Comparison of ENCODE assay signal across 9 mouse cellular contexts in the genomic region with DNA sequence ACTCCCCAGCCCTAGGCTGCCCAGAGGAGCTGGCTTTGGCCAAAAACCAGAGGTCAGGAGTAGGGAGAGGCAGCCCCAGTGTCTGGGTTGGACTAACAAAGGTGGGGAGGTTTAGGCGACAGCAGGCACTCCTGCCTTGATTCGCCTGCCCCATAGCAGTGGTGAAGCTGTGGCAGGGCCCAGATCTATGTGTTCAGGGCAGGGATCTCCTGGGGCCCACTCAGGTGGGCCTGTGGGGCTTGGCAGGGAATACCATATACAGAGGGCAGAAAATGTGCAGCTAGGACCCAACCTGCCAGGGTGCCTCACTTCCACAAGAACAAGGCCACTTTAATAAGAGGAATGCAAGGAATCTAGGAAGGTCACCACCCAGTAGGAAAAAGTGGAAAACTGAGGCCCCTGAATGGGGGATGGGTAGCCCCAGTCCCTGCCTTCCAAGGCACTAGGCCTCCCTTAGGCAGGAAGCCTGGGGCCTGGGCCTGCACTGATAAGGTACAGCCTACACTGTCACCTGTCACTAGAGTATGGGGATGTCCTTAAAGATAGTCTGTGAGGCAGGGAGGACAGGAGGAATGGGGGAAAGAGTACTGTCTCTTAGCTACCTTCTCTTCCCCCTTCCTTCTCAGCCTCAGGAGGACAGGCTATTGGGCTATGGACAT. TPM values are rescaled to one million over a fixed set of nuclear protein-coding genes. Genes with fewer than 3 reads are reported as not detected.
DNase-seq lines count a peak whose midpoint lies in the region; ATAC-seq and TF ChIP-seq lines count a peak whose summit lies in the region.
"Had no signal": no experiment of that assay in that cellular context is flagged by ENCODE, and none has a peak within 500 bp of the region (broad histone marks: within the 10 kb centered on the region; RNA-seq: fewer than 3 reads in every experiment).

No protein-coding gene starts in this region.

- no peak for TF ChIP-seq CTCF in bone marrow macrophage, adult 2 months (IDR thresholded peaks at IDR 0.05; ENCODE audit: low read depth, low read length)

- peaks cover 34% of the 10 kb centered on the region for H3K4me1 ChIP-seq in kidney, embryonic 16.5 days (ENCODE audit: insufficient read depth, low read length)
- H3K4me1 ChIP-seq in bone marrow macrophage, adult 2 months (ENCODE audit: control insufficient read depth, insufficient read depth, low read length) = peaks cover 40% of the 10 kb centered on the region
- H3K4me1 ChIP-seq in limb, embryonic 14.5 days (ENCODE audit: control insufficient read depth, insufficient read depth, low read length) = peaks cover 37% of the 10 kb centered on the region
- peaks cover 41% of the 10 kb centered on the region for H3K4me1 ChIP-seq in stomach, embryonic 15.5 days

- no peak for ATAC-seq in kidney, embryonic 16.5 days (ENCODE audit: low FRiP score, low TSS enrichment)
- ATAC-seq in limb, embryonic 14.5 days (ENCODE audit: low FRiP score, low read depth) = no peak
- peak; percentile 74; the same call in 1 of the 2 replicates for ATAC-seq in stomach, embryonic 15.5 days (ENCODE audit: insufficient read depth, low FRiP score, low read depth)

- H3K9me3 ChIP-seq in kidney, embryonic 16.5 days (ENCODE audit: low read length) = no peaks in the 10 kb centered on the region
- no peaks in the 10 kb centered on the region for H3K9me3 ChIP-seq in limb, embryonic 14.5 days (ENCODE audit: control insufficient read depth, low read length)
- no peaks in the 10 kb centered on the region for H3K9me3 ChIP-seq in stomach, embryonic 15.5 days
- H3K9me3 ChIP-seq: neural tube, embryonic 12.5 days had no signal

- 0 out of 2 replicates have a peak overlapping the region, but pooled peaks have one; percentile 2 for H3K9ac ChIP-seq in kidney, embryonic 16.5 days (replicated peaks; ENCODE audit: low read length)
- no peak overlapping the region for H3K9ac ChIP-seq in limb, embryonic 14.5 days (ENCODE audit: low read depth, low read length, severe bottlenecking)
- no peak overlapping the region for H3K9ac ChIP-seq in stomach, embryonic 15.5 days
- H3K9ac ChIP-seq: neural tube, embryonic 12.5 days had no signal

- no peak overlapping the region for H3K4me3 ChIP-seq in kidney, embryonic 16.5 days (ENCODE audit: low read length)
- H3K4me3 ChIP-seq in bone marrow macrophage, adult 2 months (ENCODE audit: insufficient read depth, low read length) = peak overlapping the region; percentile 27
- H3K4me3 ChIP-seq in limb, embryonic 14.5 days (replicated peaks; ENCODE audit: low read length) = no peak overlapping the region
- H3K4me3 ChIP-seq in stomach, embryonic 15.5 days (replicated peaks) = peak overlapping the region; percentile 8
- H3K4me3 ChIP-seq: neural tube, embryonic 12.5 days had no signal

- no peaks in the 10 kb centered on the region for H3K27me3 ChIP-seq in kidney, embryonic 16.5 days (ENCODE audit: insufficient read depth, low read length)
- H3K27me3 ChIP-seq in limb, embryonic 14.5 days (ENCODE audit: control insufficient read depth, insufficient read depth, low read length) = no peaks in the 10 kb centered on the region
- no peaks in the 10 kb centered on the region for H3K27me3 ChIP-seq in stomach, embryonic 15.5 days (replicated peaks)
- H3K27me3 ChIP-seq: neural tube, embryonic 12.5 days had no signal

- H3K27ac ChIP-seq in kidney, embryonic 16.5 days (ENCODE audit: low read length) = no peak overlapping the region
- no peak overlapping the region for H3K27ac ChIP-seq in bone marrow macrophage, adult 2 months (ENCODE audit: insufficient read depth, low read depth, low read length)
- peak overlapping the region; percentile 95 for H3K27ac ChIP-seq in limb, embryonic 14.5 days (replicated peaks; ENCODE audit: low read depth, low read length)
- 0 out of 2 replicates have a peak overlapping the region, but pooled peaks have one; percentile 40 for H3K27ac ChIP-seq in stomach, embryonic 15.5 days
- H3K27ac ChIP-seq: neural tube, embryonic 12.5 days had no signal

- 78% methylated on average over 2 of the region's 2 CpGs for WGBS in kidney, embryonic 16.5 days
- WGBS in limb, embryonic 14.5 days = 78% methylated on average over 2 of the region's 2 CpGs
- 73% methylated on average over 2 of the region's 2 CpGs for WGBS in stomach, embryonic 15.5 days

- no peak overlapping the region for H3K4me2 ChIP-seq in kidney, embryonic 16.5 days (replicated peaks; ENCODE audit: low read depth, low read length)
- no peak overlapping the region; the same call in 1 of the 2 replicates for H3K4me2 ChIP-seq in limb, embryonic 14.5 days (replicated peaks; ENCODE audit: low read depth, low read length, severe bottlenecking)
- H3K4me2 ChIP-seq in stomach, embryonic 15.5 days = 0 out of 2 replicates have a peak overlapping the region, but pooled peaks have one; percentile 19
- H3K4me2 ChIP-seq: neural tube, embryonic 12.5 days had no signal

- DNase-seq in kidney, postnatal 4 days = no peak
- no peak for DNase-seq in limb, embryonic 14.5 days (ENCODE audit: low spot score)
- no peak for DNase-seq in adrenal gland, postnatal 36 days
- no peak for DNase-seq in right cerebral cortex, postnatal 10 days (ENCODE audit: low spot score in 2 of 2)
- DNase-seq in adrenal gland, adult 2 months = no peak

- no peaks in the 10 kb centered on the region for H3K36me3 ChIP-seq in kidney, embryonic 16.5 days (ENCODE audit: insufficient read depth, low read length)
- no peaks in the 10 kb centered on the region for H3K36me3 ChIP-seq in limb, embryonic 14.5 days (ENCODE audit: control insufficient read depth, insufficient read depth, low read length)
- no peaks in the 10 kb centered on the region for H3K36me3 ChIP-seq in stomach, embryonic 15.5 days
- H3K36me3 ChIP-seq: neural tube, embryonic 12.5 days had no signal

- no peak for TF ChIP-seq POLR2A in bone marrow macrophage, adult 2 months (IDR thresholded peaks at IDR 0.05; ENCODE audit: borderline replicate concordance, low read depth, low read length)
- TF ChIP-seq POLR2A in limb, embryonic 14.5 days (IDR thresholded peaks at IDR 0.05; ENCODE audit: borderline replicate concordance, extremely low read depth, insufficient read depth, insufficient read length) = no peak

RNA-seq across cellular contexts. Expression of gene Tspan32, which starts 1.4 kb away (rescaled TPM):
- polyA plus RNA-seq in kidney, embryonic 16.5 days (2015; fragmentation: Nextera tagmentation; extraction: Ambion mirVana) = 1.5 and 1.6 TPM in 2 replicates
- 23.9 and 25.7 TPM in 2 replicates for polyA plus RNA-seq in bone marrow macrophage, adult 2 months (2012; ENCODE audit: insufficient read depth, insufficient read length, missing spikeins)
- polyA plus RNA-seq in limb, embryonic 14.5 days (2012; rRNA removed) = 5.1 and 5.5 TPM in 2 replicates
- 6.0 and 7.3 TPM in 2 replicates for polyA plus RNA-seq in limb, embryonic 14.5 days (2014; fragmentation: Nextera tagmentation; extraction: Ambion mirVana)
- polyA plus RNA-seq in stomach, embryonic 15.5 days (2015; fragmentation: Nextera tagmentation; extraction: Ambion mirVana) = 3.6 and 7.3 TPM in 2 replicates
- total RNA-seq in adrenal gland, postnatal 36 days (2021) = under 1 TPM; 0.59 to 0.63 TPM
- total RNA-seq in adrenal gland, adult 2 months (2021) = under 1 TPM; 0.49 to 0.62 TPM
- 0.83 and 1.4 TPM in 2 replicates for polyA plus RNA-seq in adrenal gland, adult 2 months (2012; rRNA removed)

RNA-seq across cellular contexts. Expression of gene Ascl2, which starts 37.2 kb away (rescaled TPM):
- 0.75 and 1.3 TPM in 2 replicates for polyA plus RNA-seq in kidney, embryonic 16.5 days (2015; fragmentation: Nextera tagmentation; extraction: Ambion mirVana)
- not detected in 2 replicates for polyA plus RNA-seq in bone marrow macrophage, adult 2 months (2012; ENCODE audit: insufficient read depth, insufficient read length, missing spikeins)
- 1.9 and 3.5 TPM in 2 replicates for polyA plus RNA-seq in limb, embryonic 14.5 days (2012; rRNA removed)
- polyA plus RNA-seq in limb, embryonic 14.5 days (2014; fragmentation: Nextera tagmentation; extraction: Ambion mirVana) = 1.1 and 1.5 TPM in 2 replicates
- 5.5 and 6.1 TPM in 2 replicates for polyA plus RNA-seq in stomach, embryonic 15.5 days (2015; fragmentation: Nextera tagmentation; extraction: Ambion mirVana)
- total RNA-seq in adrenal gland, postnatal 36 days (2021) = under 1 TPM in 1 of 2 experiments, not detected in 1; 0.46 TPM
- total RNA-seq in adrenal gland, adult 2 months (2021) = under 1 TPM; 0.17 to 0.35 TPM
- 1.9 and 3.8 TPM in 2 replicates for polyA plus RNA-seq in adrenal gland, adult 2 months (2012; rRNA removed)

RNA-seq across cellular contexts. Expression of gene Cd81, which starts 46.3 kb away (rescaled TPM):
- polyA plus RNA-seq in kidney, embryonic 16.5 days (2015; fragmentation: Nextera tagmentation; extraction: Ambion mirVana) = 643 and 698 TPM in 2 replicates
- 314 and 321 TPM in 2 replicates for polyA plus RNA-seq in bone marrow macrophage, adult 2 months (2012; ENCODE audit: insufficient read depth, insufficient read length, missing spikeins)
- polyA plus RNA-seq in limb, embryonic 14.5 days (2012; rRNA removed) = 456 and 528 TPM in 2 replicates
- polyA plus RNA-seq in limb, embryonic 14.5 days (2014; fragmentation: Nextera tagmentation; extraction: Ambion mirVana) = 658 and 696 TPM in 2 replicates
- polyA plus RNA-seq in stomach, embryonic 15.5 days (2015; fragmentation: Nextera tagmentation; extraction: Ambion mirVana) = 551 and 575 TPM in 2 replicates
- 100 to 1,000 TPM; 689 to 765 TPM for total RNA-seq in adrenal gland, postnatal 36 days (2021)
- 100 to 1,000 TPM; 693 to 716 TPM for total RNA-seq in adrenal gland, adult 2 months (2021)
- 3,024 and 3,201 TPM in 2 replicates for polyA plus RNA-seq in adrenal gland, adult 2 months (2012; rRNA removed)

Comparison
In these comparisons a context has a peak if more than half of its experiments do, and no peak if none do; other contexts are left out.
1. H3K27ac ChIP-seq: peak in limb, embryonic 14.5 days (single experiment) and stomach, embryonic 15.5 days (single experiment); none in kidney, embryonic 16.5 days (single experiment) and bone marrow macrophage, adult 2 months (single experiment).
2. H3K4me3 ChIP-seq: peak in bone marrow macrophage, adult 2 months (single experiment) and stomach, embryonic 15.5 days (single experiment); none in kidney, embryonic 16.5 days (single experiment) and limb, embryonic 14.5 days (single experiment).